Mouse (Mus musculus) lung, postnatal 0 days (tissue): ENCODE measurements around the gene Dand5.

Source experiments
- CTCF ChIP-seq: IDR thresholded peaks from 2 replicates; pipeline ENCODE4 v1.5.1; 2016; ENCODE audit warnings: antibody characterized with exemption, mild to moderate bottlenecking
- EP300 ChIP-seq: IDR thresholded peaks from 2 replicates; pipeline ENCODE4 v1.6.1; 2016; ENCODE audit warnings: antibody characterized with exemption, mild to moderate bottlenecking, control low read depth

GRCm38 (mm10) chr8:84776569-84776968, 46.1 kb downstream of the Dand5 start:
- TF ChIP-seq CTCF (no peak), EP300 (no peak)
